Mouse (Mus musculus) kidney, adult 9 months (tissue): ENCODE measurements at regions not wholly inside any gene's neighbourhood (a gene's known extent, or its start where the extent isn't known, plus 50 kb on each side); places are given as distances from the start of the nearest gene placed in this dataset.
A peak's percentile ranks its signal among the peaks of the same experiment; 100 is the strongest.
"Not testable (repeated sequence)": the region's sequence is repeated elsewhere in the genome, so short reads cannot be mapped to it uniquely, and the experiment has no call there.

Source experiments
- DNase-seq: peaks from one replicate; pipeline ENCODE4 v3.0.0; 2022

- no peak for DNase-seq
Observed at GRCm38 (mm10) chr7:73208479-73208816, 166.9 kb upstream of the Rgma start.

DNA sequence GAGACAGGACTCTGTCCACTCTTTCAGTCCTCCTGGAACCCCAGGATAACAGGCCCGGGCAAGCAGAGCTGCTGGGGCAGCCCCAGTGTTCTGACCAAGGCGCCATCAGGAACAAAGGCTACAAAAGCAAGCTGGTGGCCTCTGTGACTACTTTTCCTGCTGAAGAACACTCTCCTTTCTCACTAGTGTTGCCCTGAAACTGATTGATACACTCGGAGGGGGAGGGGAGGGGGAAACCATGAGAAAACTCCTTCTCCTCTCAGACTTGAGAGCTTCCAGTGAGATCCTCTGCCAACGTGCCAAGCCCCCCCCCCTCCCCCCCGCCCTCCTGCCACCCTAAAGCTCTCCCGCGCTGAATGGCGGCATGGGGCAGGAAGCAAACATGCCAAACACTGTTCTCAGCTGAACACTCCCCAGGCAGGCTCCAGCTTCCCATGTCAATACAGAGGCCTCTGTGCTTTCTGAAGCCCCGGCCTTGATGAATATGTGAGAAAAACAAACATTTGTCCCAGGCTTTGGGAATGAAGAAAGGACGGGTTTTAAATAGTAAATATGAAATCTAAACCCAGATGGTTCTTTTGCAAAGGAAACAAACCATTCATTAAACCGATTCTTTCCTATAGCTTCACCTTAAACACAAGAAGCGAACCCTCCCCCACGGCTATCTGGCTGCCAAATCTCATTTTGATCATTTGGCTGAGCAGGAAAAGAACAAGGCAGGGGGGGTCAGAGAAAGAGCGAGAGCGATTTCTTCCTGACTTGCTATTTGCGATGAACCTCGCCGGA is 166.3 kb upstream of the Rgma start:
- DNase-seq: no peak

DNA sequence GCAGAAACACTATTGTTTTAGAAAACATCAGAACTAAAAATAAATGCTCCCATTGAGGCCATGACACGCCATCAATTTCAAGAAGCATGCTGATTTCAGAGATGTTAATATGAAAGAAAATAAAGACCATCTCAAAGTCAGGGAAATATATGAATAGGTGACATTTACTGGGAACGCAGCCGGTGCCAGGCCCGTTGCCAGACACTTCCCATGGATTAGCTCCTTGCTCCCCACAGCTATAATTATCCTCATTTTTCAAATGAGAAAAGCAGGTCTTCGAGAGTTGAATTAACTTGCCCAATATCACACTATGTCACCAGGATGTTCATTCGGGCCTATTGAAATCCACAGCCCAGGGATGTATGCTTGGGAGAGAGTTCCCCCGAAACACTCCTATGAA is 165.2 kb upstream of the Rgma start:
- DNase-seq: no peak

GRCm38 (mm10) chr7:73222237-73222915 is 152.9 kb upstream of the Rgma start:
- DNase-seq: no peak

GRCm38 (mm10) chr7:73222929-73223512 is 152.3 kb upstream of the Rgma start:
- no peak for DNase-seq

DNA sequence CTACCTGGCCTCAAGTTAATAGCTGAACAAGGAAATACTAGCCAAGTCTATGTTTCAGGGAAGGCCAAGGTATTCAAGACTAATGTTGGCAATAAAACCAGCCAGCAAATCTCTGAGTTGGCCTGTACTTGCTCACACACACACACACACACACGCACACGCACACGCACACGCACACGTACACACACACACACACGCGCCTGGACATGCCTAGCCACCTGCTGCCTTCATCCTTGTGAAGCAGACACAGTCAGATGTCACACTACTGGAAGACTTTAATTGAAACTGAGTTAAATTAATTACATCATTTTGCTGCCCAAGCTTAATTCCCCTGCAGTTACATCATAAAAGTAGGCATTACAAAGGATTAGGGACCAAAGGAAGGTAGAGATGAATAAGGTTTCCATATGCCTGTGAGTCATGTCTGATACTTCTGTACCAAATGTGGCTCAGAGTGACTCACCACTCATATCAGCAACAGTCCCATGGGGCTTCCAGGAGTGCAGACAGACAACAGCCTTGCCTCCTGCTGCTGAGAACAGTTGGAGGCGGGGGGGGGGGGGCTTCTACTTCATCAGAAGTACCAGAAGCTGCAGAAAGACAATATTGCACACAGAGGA is 141.7 kb upstream of the Rgma start:
- DNase-seq: no peak

DNA sequence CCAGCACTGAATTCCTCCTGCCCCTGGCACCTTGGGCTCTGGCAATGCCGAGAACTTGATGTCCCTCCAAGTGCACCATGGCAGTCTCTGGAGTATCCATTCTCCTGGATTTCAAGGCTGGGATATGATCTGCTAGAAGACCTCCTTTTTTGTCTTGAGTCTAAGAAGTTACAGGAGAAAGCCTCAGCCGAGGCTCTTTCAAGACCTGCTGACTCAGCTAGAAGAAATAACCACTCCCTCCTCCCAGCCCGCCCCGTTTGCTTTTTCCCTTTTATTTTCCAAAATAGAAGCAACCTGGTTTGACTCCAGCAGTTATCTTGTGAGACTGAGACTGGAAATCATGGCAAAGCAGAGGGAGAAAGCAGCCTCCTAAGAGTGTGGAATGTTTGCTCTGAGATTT is 136.8 kb upstream of the Rgma start:
- no peak for DNase-seq

DNA sequence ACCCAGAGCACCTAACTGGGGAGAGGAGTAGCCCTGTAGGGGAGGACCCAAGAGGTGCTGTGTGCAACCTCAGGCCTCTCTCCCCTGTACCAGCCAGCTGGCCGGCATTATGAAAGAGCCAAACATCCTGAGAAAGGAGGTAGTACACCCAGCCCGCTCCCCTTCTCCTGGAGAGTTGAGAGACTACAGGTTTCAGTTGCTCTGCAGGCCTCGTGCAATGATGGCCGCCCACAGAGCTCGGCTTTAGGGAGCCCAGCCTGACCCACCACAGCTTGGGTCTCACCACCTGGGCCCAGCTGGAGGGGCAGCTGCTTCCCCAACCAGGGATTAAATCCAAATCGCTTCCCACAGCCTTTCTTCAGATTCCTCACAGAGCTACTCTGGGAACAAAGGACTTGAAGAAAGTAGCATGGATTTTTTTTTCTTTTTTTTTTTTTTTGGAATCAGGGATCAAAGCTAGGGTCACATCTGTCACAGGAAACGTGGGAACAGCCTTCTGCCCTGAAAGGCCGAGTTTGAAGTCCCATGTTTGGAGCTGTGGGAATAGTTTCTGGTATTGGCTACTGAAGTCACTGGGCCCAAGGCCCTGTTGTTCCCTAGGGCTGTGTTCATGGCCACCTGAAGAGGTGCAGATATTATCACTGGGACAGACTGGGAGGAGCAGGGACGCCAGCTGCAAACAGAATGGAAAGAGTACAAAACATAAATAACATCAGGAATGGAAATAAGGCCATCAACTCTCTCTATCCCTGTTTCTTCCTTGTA is 131.5 kb upstream of the Rgma start:
- DNase-seq: no peak

DNA sequence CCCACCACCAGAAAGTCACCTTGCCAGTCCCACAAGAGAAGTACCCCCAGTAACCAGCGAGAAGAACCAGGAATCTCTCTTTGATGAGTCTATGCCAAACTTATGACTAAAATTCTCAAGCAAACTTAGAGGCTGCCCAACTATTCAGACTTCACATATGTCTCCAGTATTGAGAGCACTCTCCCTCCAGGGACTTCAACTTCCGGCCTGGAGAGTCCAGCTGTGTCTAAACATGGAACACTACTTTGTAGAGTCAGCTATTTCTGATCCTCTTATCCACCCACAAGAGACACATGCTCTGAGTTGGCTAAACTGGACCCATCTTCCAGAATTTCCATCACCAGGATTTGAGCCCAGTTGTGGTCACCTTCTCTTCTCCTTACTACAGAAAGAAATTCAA is 129.9 kb upstream of the Rgma start:
- peak; percentile 9 for DNase-seq

DNA sequence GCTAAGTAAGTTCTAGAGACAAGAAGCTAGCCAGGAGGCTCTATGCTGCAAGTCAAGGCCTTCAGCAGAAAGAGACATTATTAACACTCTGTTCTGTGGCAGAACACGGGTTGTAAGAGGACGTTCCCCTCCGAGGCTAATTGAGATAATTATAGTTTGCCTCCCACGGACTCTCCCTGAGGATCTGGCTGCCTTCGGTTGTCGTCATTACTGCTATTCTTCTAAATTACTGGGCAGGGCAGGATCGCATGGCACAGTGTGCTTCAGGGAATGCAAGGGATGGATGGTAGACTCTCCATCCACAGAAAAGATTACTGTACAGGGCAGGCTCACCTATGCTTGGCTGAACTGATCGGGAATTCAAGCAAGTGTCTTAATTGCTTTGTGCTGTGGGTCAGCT is 124.7 kb upstream of the Rgma start:
- DNase-seq: no peak

GRCm38 (mm10) chr7:73251187-73251740 is 124.0 kb upstream of the Rgma start:
- no peak for DNase-seq

- not testable (repeated sequence) for DNase-seq
Observed at GRCm38 (mm10) chr7:73254972-73255371, 120.3 kb upstream of the Rgma start.

DNA sequence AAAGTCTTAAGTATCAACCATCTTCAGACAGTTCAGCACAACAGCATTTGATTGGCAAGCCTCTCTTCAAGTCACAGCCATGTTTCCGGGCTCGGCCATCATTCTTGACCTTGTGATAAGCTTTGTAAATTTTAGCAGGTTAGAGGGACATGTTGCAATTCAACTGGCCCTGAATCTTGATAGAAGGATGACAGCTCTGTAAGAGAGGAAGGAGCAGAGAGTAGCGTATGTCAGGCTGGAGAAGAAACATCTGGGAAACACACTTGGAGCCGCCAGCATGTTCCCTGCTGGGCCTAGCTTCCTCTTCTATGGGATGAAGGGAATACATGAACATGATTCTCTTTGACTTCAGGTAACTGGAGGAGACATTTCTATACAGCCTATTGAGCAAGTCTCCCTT is 115.2 kb upstream of the Rgma start:
- no peak for DNase-seq

- no peak for DNase-seq
Observed at GRCm38 (mm10) chr7:73261750-73262149, 113.6 kb upstream of the Rgma start.

DNA sequence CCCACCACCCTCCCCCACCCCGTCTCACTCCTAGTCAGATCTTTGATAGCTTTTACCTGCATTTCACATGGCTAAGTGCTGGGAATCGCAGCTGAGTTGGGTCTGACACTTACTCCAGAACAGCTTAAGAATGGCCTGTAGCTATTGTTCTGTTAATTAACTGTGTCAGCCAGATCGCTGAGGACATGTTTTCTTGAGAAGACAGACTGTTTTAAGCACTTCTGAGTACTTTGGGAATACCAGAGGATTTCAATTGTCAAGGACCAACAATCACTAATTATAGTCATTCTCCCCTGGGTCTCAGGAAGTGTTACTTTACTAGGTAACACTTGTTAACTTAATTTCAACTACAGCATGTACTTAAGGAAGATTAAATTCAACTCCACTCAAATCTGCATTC is 112.8 kb upstream of the Rgma start:
- no peak for DNase-seq

GRCm38 (mm10) chr7:73269626-73270025 is 105.7 kb upstream of the Rgma start:
- DNase-seq: no peak

- no peak for DNase-seq
Observed at GRCm38 (mm10) chr7:73272787-73273186, 102.5 kb upstream of the Rgma start.

- no peak for DNase-seq
Observed at GRCm38 (mm10) chr7:73275814-73276271, 99.5 kb upstream of the Rgma start.

DNA sequence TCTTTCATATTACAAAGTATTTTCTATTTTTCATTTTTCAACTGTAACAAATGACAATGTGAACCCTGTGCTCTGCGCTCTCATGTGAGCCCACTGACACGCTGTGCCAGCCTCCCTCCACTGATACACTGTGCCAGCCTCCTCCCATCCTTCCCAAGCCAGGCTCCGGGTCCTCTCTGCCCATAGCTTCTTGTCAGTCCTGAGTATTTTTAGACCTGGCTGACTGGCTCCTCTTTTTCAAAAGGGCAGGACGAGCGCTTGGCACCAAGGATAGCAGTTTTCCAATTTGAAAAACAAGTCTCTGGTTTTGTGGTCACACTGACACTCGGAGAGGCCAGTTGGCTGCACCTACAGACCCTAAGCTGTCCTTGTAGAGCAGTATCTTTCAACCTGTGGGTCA is 96.7 kb upstream of the Rgma start:
- no peak for DNase-seq

- DNase-seq: no peak
Observed at GRCm38 (mm10) chr7:73279936-73280445, 95.3 kb upstream of the Rgma start.

GRCm38 (mm10) chr7:73286244-73286643 is 89.1 kb upstream of the Rgma start:
- no peak for DNase-seq

DNA sequence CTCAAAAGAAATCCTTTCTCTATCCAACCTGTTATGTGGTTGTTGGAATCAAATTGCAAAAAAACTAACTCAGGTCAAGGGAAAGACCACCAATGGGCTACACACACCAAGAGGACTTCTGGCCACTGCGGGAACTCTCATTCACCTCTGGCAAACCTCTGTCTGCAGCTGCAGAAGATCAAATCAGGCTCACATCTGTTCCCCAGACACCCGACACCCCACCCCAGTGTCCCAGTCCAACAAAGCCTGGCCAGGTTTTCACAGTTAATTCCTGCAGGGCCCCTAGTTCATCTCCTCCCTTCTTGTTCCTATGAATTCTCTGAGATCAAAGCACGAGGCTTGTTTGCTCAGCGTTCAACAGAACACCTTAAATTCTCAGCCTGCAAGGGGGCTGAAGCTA is 82.0 kb upstream of the Rgma start:
- no peak for DNase-seq

GRCm38 (mm10) chr7:73294399-73294798 is 80.9 kb upstream of the Rgma start:
- DNase-seq: no peak
